Mouse (Mus musculus) erythroblast, embryonic 14.5 days (primary cell): ENCODE results near the gene Bcl10.

Experiments
- GATA1 ChIP-seq: IDR thresholded peaks from 2 replicates; pipeline ENCODE4 v1.6.1; 2012; ENCODE audit warnings: low read length, inconsistent platforms, mixed read lengths
- TAL1 ChIP-seq: IDR thresholded peaks from 3 replicates; pipeline ENCODE4 v1.6.1; 2012; ENCODE audit warnings: low read length, inconsistent platforms, mixed read lengths

DNA sequence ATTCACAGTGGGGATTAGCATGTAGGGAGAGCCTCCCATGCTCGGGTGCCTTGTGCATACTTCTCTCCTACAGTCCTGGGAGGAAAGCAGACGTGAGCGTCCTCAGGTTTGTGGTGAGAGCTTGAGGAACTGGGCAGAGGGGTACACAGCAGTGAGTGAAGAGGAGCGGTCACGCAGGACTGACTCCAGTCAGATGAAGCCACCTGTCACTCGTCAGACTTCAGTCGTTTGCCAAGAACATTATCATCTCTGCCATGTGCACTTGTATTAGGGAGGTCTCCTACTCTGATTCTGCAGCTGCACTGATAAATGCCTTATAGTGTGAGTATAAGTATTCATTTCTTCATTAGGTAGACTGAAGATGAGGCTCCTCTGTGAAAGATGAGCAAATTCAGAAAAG, 21.7 kb downstream of the Bcl10 start:
- TF ChIP-seq GATA1 (no peak), TAL1 (no peak)
